Mouse (Mus musculus) skeletal muscle tissue, postnatal 0 days (tissue): ENCODE results near the gene Casc3. TPM values are rescaled to one million over a fixed set of nuclear protein-coding genes. Genes with fewer than 3 reads are reported as not detected.

ENCODE experiments used
- polyA plus RNA-seq: library from polyadenylated mRNA; unstranded; fragments of >200 nt; fragmentation: Nextera tagmentation; extraction: Ambion mirVana; gene quantifications from 2 replicates; pipeline ENCODE4 v1.2.1, GENCODE M21; 2015

The Casc3 gene
- polyA plus RNA-seq = 14.2 and 15.4 TPM in 2 replicates

GRCm38 (mm10) chr11:98804605-98805004, at the start of gene Casc3:
Gene Casc3, plus strand, starts transcription at chr11:98804905.

GRCm38 (mm10) chr11:98774582-98775347, 29.9 kb upstream of the Casc3 start, which contains the start of gene Nr1d1:
Gene Nr1d1, minus strand, starts transcription at chr11:98775333.

GRCm38 (mm10) chr11:98795015-98795713, 9.5 kb upstream of the Casc3 start, which contains the start of gene Msl1:
Gene Msl1, plus strand, starts transcription at chr11:98795516.

GRCm38 (mm10) chr11:98836651-98837141, 32.0 kb downstream of the Casc3 start, which contains the start of gene Rapgefl1:
Gene Rapgefl1, plus strand, starts transcription at chr11:98836785.

GRCm38 (mm10) chr11:98863028-98863750, 58.5 kb downstream of the Casc3 start, which contains the start of gene Wipf2:
Gene Wipf2, plus strand, starts transcription at chr11:98863638.

Other genes with a start within 250 kb of the Casc3 start
- gene Ormdl3, start 217.5 kb upstream of the Casc3 start, polyA plus RNA-seq = 34.8 and 60.2 TPM in 2 replicates
- gene Lrrc3c, start 206.6 kb upstream of the Casc3 start, polyA plus RNA-seq = not detected in 2 replicates
- gene Gm12355, start 179.2 kb upstream of the Casc3 start, polyA plus RNA-seq = 0.40 TPM in 1 of 2 replicates, not detected in the other
- gene Gsdma3, start 178.5 kb upstream of the Casc3 start, polyA plus RNA-seq = not detected in 2 replicates
- not detected in 2 replicates for gene Gsdma2, start 158.1 kb upstream of the Casc3 start, polyA plus RNA-seq
- 1.4 TPM in 1 of 2 replicates, not detected in the other for gene Gsdma, start 140.6 kb upstream of the Casc3 start, polyA plus RNA-seq
- gene Psmd3, start 122.4 kb upstream of the Casc3 start, polyA plus RNA-seq = 148 and 160 TPM in 2 replicates
- not detected in 2 replicates for gene Csf3, start 103.6 kb upstream of the Casc3 start, polyA plus RNA-seq
- 23.4 and 23.6 TPM in 2 replicates for gene Med24, start 75.5 kb upstream of the Casc3 start, polyA plus RNA-seq
- gene Thra, start 64.3 kb upstream of the Casc3 start, polyA plus RNA-seq = 39.8 and 45.3 TPM in 2 replicates
- 12.0 and 12.5 TPM in 2 replicates for gene Nr1d1, start 29.6 kb upstream of the Casc3 start, polyA plus RNA-seq
- gene Msl1, start 9.4 kb upstream of the Casc3 start, polyA plus RNA-seq = 15.3 TPM in 2 replicates
- 1.3 and 1.8 TPM in 2 replicates for gene Rapgefl1, start 31.9 kb downstream of the Casc3 start, polyA plus RNA-seq
- 1.0 and 1.4 TPM in 2 replicates for gene Wipf2, start 58.7 kb downstream of the Casc3 start, polyA plus RNA-seq
- gene Cdc6, start 102.9 kb downstream of the Casc3 start, polyA plus RNA-seq = 2.6 and 4.5 TPM in 2 replicates
- 23.7 and 26.3 TPM in 2 replicates for gene Rara, start 122.9 kb downstream of the Casc3 start, polyA plus RNA-seq
- gene Gjd3, start 178.1 kb downstream of the Casc3 start, polyA plus RNA-seq = 0.65 and 0.69 TPM in 2 replicates
- 35.2 and 36.7 TPM in 2 replicates for gene Top2a, start 219.3 kb downstream of the Casc3 start, polyA plus RNA-seq
- 300 and 425 TPM in 2 replicates for gene Igfbp4, start 236.3 kb downstream of the Casc3 start, polyA plus RNA-seq